ENCODE assay signal across 11 mouse cellular contexts in genomic region chr16:31500969-31501750, GRCm38 (mm10).
A peak's percentile ranks its signal among the peaks of the same experiment; 100 is the strongest.
DNase-seq lines count a peak whose midpoint lies in the region; ATAC-seq and TF ChIP-seq lines count a peak whose summit lies in the region.
"Had no signal": no experiment of that assay in that cellular context is flagged by ENCODE, and none has a peak within 500 bp of the region (broad histone marks: within the 10 kb centered on the region; RNA-seq: fewer than 3 reads in every experiment).

No protein-coding gene starts in this region.

- H3K9me3 ChIP-seq in intestine, embryonic 14.5 days (ENCODE audit: control insufficient read depth, low read length) = no peaks in the 10 kb centered on the region
- H3K9me3 ChIP-seq in intestine, embryonic 16.5 days (ENCODE audit: control insufficient read depth, low read length) = no peaks in the 10 kb centered on the region
- no peaks in the 10 kb centered on the region for H3K9me3 ChIP-seq in limb, embryonic 10.5 days (replicated peaks)
- H3K9me3 ChIP-seq: liver, embryonic 15.5 days had no signal

- H3K4me2 ChIP-seq in intestine, embryonic 14.5 days (ENCODE audit: low read length) = no peak overlapping the region
- no peak overlapping the region for H3K4me2 ChIP-seq in intestine, embryonic 16.5 days (ENCODE audit: low read depth, low read length)
- H3K4me2 ChIP-seq: liver, embryonic 15.5 days had no signal

- intact Hi-C loops in gastrocnemius, postnatal 36 days (cut with DNase I) = no loop called here

- TF ChIP-seq POLR2A in brain, embryonic 14.5 days (IDR thresholded peaks at IDR 0.05; ENCODE audit: borderline replicate concordance, extremely low read depth, insufficient read depth, insufficient read length, poor library complexity, severe bottlenecking) = no peak
- TF ChIP-seq POLR2A in embryonic fibroblast, embryonic 13.5 days (IDR thresholded peaks at IDR 0.05; ENCODE audit: low read depth, low read length) = no peak

- 61% methylated on average over 14 of the region's 14 CpGs for WGBS in intestine, embryonic 14.5 days
- WGBS in intestine, embryonic 16.5 days = 64% methylated on average over 14 of the region's 14 CpGs
- WGBS in limb, embryonic 10.5 days = 41% methylated on average over 14 of the region's 14 CpGs

- no peak for TF ChIP-seq CTCF in brain, embryonic 14.5 days (IDR thresholded peaks at IDR 0.05; ENCODE audit: borderline replicate concordance, extremely low read depth, insufficient read depth, insufficient read length)
- TF ChIP-seq CTCF in embryonic fibroblast, embryonic 13.5 days (IDR thresholded peaks at IDR 0.05; ENCODE audit: borderline replicate concordance, insufficient read depth, low read length) = no peak

- H3K36me3 ChIP-seq in intestine, embryonic 14.5 days (ENCODE audit: control insufficient read depth, insufficient read depth, low read length) = no peaks in the 10 kb centered on the region
- H3K36me3 ChIP-seq in intestine, embryonic 16.5 days (ENCODE audit: control insufficient read depth, insufficient read depth, low read length) = no peaks in the 10 kb centered on the region
- H3K36me3 ChIP-seq in limb, embryonic 10.5 days = no peaks in the 10 kb centered on the region
- H3K36me3 ChIP-seq: liver, embryonic 15.5 days had no signal

- no peak overlapping the region for H3K9ac ChIP-seq in intestine, embryonic 14.5 days (ENCODE audit: low read length)
- H3K9ac ChIP-seq in intestine, embryonic 16.5 days (ENCODE audit: low read depth, low read length) = no peak overlapping the region
- H3K9ac ChIP-seq: liver, embryonic 15.5 days had no signal

- H3K27ac ChIP-seq in intestine, embryonic 14.5 days (ENCODE audit: low read depth) = peak overlapping the region; percentile 24; the same call in 1 of the 2 replicates
- H3K27ac ChIP-seq in intestine, embryonic 16.5 days (ENCODE audit: low read length) = no peak overlapping the region
- H3K27ac ChIP-seq in embryonic fibroblast, embryonic 13.5 days (ENCODE audit: insufficient read depth, low read length) = peak overlapping the region; percentile 43
- peak overlapping the region; percentile 82 for H3K27ac ChIP-seq in limb, embryonic 10.5 days
- H3K27ac ChIP-seq: liver, embryonic 15.5 days had no signal

- H3K4me3 ChIP-seq in intestine, embryonic 14.5 days (ENCODE audit: low read depth, low read length) = no peak overlapping the region
- no peak overlapping the region for H3K4me3 ChIP-seq in intestine, embryonic 16.5 days (ENCODE audit: low read length)
- H3K4me3 ChIP-seq in embryonic fibroblast, embryonic 13.5 days (ENCODE audit: insufficient read depth, low read length) = no peak overlapping the region
- no peak overlapping the region for H3K4me3 ChIP-seq in limb, embryonic 10.5 days
- H3K4me3 ChIP-seq: liver, embryonic 15.5 days had no signal

- DNase-seq in intestine, embryonic 14.5 days (ENCODE audit: low spot score) = no peak
- DNase-seq in brain, embryonic 14.5 days (ENCODE audit: low read depth) = peak; percentile 91
- peak; percentile 84 for DNase-seq in limb, embryonic 10.5 days (ENCODE audit: low spot score)
- no peak for DNase-seq in right cerebral cortex, postnatal 36 days (ENCODE audit: low spot score in 2 of 2)
- no peak for DNase-seq in gastrocnemius, postnatal 36 days
- DNase-seq in thymus, postnatal 10 days (ENCODE audit: low spot score in 2 of 2) = no peak
- DNase-seq: heart, adult 18-20 months; kidney, adult 11 months had no signal

- H3K4me1 ChIP-seq in intestine, embryonic 14.5 days (replicated peaks; ENCODE audit: control insufficient read depth, insufficient read depth, low read length) = peaks cover 10% of the 10 kb centered on the region
- peaks cover 14% of the 10 kb centered on the region for H3K4me1 ChIP-seq in intestine, embryonic 16.5 days (ENCODE audit: control insufficient read depth, insufficient read depth, low read length)
- peaks cover 23% of the 10 kb centered on the region for H3K4me1 ChIP-seq in embryonic fibroblast, embryonic 13.5 days (ENCODE audit: control insufficient read depth, insufficient read depth, low read length)
- H3K4me1 ChIP-seq in limb, embryonic 10.5 days = peaks cover 76% of the 10 kb centered on the region
- H3K4me1 ChIP-seq: liver, embryonic 15.5 days had no signal

- no peak for ATAC-seq in intestine, embryonic 14.5 days (replicated peaks; ENCODE audit: low FRiP score, low TSS enrichment, low read depth)
- ATAC-seq in intestine, embryonic 16.5 days = no peak

- no peaks in the 10 kb centered on the region for H3K27me3 ChIP-seq in intestine, embryonic 14.5 days (replicated peaks; ENCODE audit: control insufficient read depth, insufficient read depth, low read length)
- H3K27me3 ChIP-seq in intestine, embryonic 16.5 days (replicated peaks; ENCODE audit: control insufficient read depth, insufficient read depth, low read length) = no peaks in the 10 kb centered on the region
- no peaks in the 10 kb centered on the region for H3K27me3 ChIP-seq in limb, embryonic 10.5 days (ENCODE audit: low read depth, poor library complexity, severe bottlenecking)
- H3K27me3 ChIP-seq: liver, embryonic 15.5 days had no signal

Comparison
In these comparisons a context has a peak if more than half of its experiments do, and no peak if none do; other contexts are left out.
1. DNase-seq: peak in brain, embryonic 14.5 days (single experiment) and limb, embryonic 10.5 days (single experiment); none in intestine, embryonic 14.5 days (single experiment), right cerebral cortex, postnatal 36 days (0 of 2), gastrocnemius, postnatal 36 days (0 of 2) and thymus, postnatal 10 days (0 of 2).